Mouse (Mus musculus) kidney, embryonic 14.5 days (tissue): ENCODE measurements around the gene Nmnat2. TPM values are rescaled to one million over a fixed set of nuclear protein-coding genes. Genes with fewer than 3 reads are reported as not detected.
A peak's percentile ranks its signal among the peaks of the same experiment; 100 is the strongest.

Experiments
- ATAC-seq: fragments of 200-750 bp; cut with Nextera tagmentation; 2 replicates; pipeline ENCODE4 v1.8.0; 2017; ENCODE audit warnings: moderate number of reproducible peaks, mild to moderate bottlenecking, moderate TSS enrichment, moderate library complexity; ENCODE audit not compliant: low FRiP score, low TSS enrichment
- H3K27ac ChIP-seq: fragments of 300-500 bp; sonication (generic); 2 replicates; pipeline ENCODE4 v1.5.1; 2014; ENCODE audit warnings: low read depth, mild to moderate bottlenecking, low read length, moderate library complexity, mixed read lengths
- H3K27me3 ChIP-seq: fragments of 300-500 bp; sonication (generic); 2 replicates; pipeline ENCODE4 v1.6.1; 2014; ENCODE audit warnings: mild to moderate bottlenecking, low read length; ENCODE audit not compliant: control insufficient read depth, insufficient read depth
- H3K36me3 ChIP-seq: fragments of 300-500 bp; sonication (generic); 2 replicates; pipeline ENCODE4 v1.6.1; 2014; ENCODE audit warnings: low read length, mixed read lengths; ENCODE audit not compliant: control insufficient read depth, insufficient read depth
- H3K4me1 ChIP-seq: fragments of 300-500 bp; sonication (generic); 2 replicates; pipeline ENCODE4 v1.6.1; 2014; ENCODE audit warnings: low read length, mixed read lengths; ENCODE audit not compliant: control insufficient read depth, insufficient read depth
- H3K4me2 ChIP-seq: fragments of 300-500 bp; sonication (generic); replicated peaks from 2 replicates; pipeline ENCODE4 v1.6.1; 2014; ENCODE audit warnings: low read depth, mild to moderate bottlenecking, low read length
- H3K4me3 ChIP-seq: fragments of 300-500 bp; sonication (generic); 2 replicates; pipeline ENCODE4 v1.5.1; 2014; ENCODE audit warnings: mild to moderate bottlenecking, low read length
- H3K9ac ChIP-seq: fragments of 300-500 bp; sonication (generic); 2 replicates; pipeline ENCODE4 v1.6.1; 2014; ENCODE audit warnings: low read depth, mild to moderate bottlenecking, low read length, moderate library complexity
- H3K9me3 ChIP-seq: fragments of 300-500 bp; sonication (generic); 2 replicates; pipeline ENCODE4 v1.6.1; 2016; ENCODE audit warnings: low read length; ENCODE audit not compliant: control insufficient read depth
- WGBS: fragments of 180-500 bp; shearing (Covaris S2); extraction: QIAGEN DNeasy Blood & Tissue Kit; methylation state at CpG from one replicate; pipeline ENCODE4 v1.1.7; 2014; 5-methylcytosine and 5-hydroxymethylcytosine counted together
- polyA plus RNA-seq: library from polyadenylated mRNA; unstranded; fragments of >200 nt; fragmentation: Nextera tagmentation; extraction: Ambion mirVana; gene quantifications from 2 replicates; pipeline ENCODE4 v1.2.1, GENCODE M21; 2014

The Nmnat2 gene
- polyA plus RNA-seq, 1 experiment from 2014 or later: 0.79 TPM

DNA sequence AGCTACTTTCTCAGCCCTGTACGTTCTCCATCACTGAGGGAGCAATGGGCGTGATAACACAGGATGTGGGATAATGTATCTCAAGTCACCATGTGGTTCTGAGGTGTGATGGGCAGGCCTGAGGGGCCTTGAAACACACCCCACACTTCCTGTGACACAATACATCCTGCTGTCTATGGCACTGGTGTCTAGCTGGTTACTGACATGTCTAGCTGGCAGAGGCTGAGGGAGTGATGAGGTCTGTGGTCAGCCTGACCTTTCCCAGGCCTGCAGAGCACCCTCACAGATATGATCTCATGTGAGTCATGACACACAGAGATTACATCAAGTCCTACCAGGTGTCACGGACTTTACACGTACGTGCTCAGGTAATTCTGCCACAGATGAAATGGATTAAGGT is 130.4 kb downstream of the Nmnat2 start:
- Histone ChIP-seq H3K4me3 (no peak overlapping the region), H3K27me3 (no peaks in the 10 kb centered on the region), H3K9me3 (no peaks in the 10 kb centered on the region), H3K4me1 (no peaks in the 10 kb centered on the region), H3K36me3 (no peaks in the 10 kb centered on the region), H3K27ac (no peak overlapping the region), H3K9ac (no peak overlapping the region), H3K4me2 (no peak overlapping the region)
- ATAC-seq: no peak
- 73% methylated on average over 5 of the region's 5 CpGs for WGBS

- H3K36me3 ChIP-seq: no peaks in the 10 kb centered on the region
- no peaks in the 10 kb centered on the region for H3K9me3 ChIP-seq
- no peak overlapping the region for H3K9ac ChIP-seq
- WGBS: 82% methylated on average over 5 of the region's 5 CpGs
- no peak overlapping the region for H3K4me3 ChIP-seq
- no peak for ATAC-seq
- no peaks in the 10 kb centered on the region for H3K27me3 ChIP-seq
- H3K27ac ChIP-seq: no peak overlapping the region
- H3K4me2 ChIP-seq: no peak overlapping the region
- H3K4me1 ChIP-seq: 0 out of 2 replicates have a peak, but pooled peaks cover 3% of the 10 kb centered on the region
These were observed 133.0 kb downstream of the Nmnat2 start for GRCm38 (mm10) chr1:153087771-153088170.

- 0 out of 2 replicates have a peak, but pooled peaks cover 3% of the 10 kb centered on the region for H3K4me1 ChIP-seq
- 92% methylated on average over 2 of the region's 2 CpGs for WGBS
- no peak overlapping the region for H3K4me2 ChIP-seq
- H3K4me3 ChIP-seq: no peak overlapping the region
- no peak for ATAC-seq
- no peak overlapping the region for H3K27ac ChIP-seq
- no peaks in the 10 kb centered on the region for H3K27me3 ChIP-seq
- no peak overlapping the region for H3K9ac ChIP-seq
- H3K9me3 ChIP-seq: no peaks in the 10 kb centered on the region
- H3K36me3 ChIP-seq: no peaks in the 10 kb centered on the region
These were observed 135.3 kb downstream of the Nmnat2 start for GRCm38 (mm10) chr1:153090081-153090480.

- no peak overlapping the region for H3K9ac ChIP-seq
- H3K4me3 ChIP-seq: no peak overlapping the region
- H3K27me3 ChIP-seq: no peaks in the 10 kb centered on the region
- no peaks in the 10 kb centered on the region for H3K36me3 ChIP-seq
- WGBS: 81% methylated on average over 4 of the region's 4 CpGs
- no peak overlapping the region for H3K27ac ChIP-seq
- no peak overlapping the region for H3K4me2 ChIP-seq
- 0 out of 2 replicates have a peak, but pooled peaks cover 3% of the 10 kb centered on the region for H3K4me1 ChIP-seq
- no peak for ATAC-seq
- no peaks in the 10 kb centered on the region for H3K9me3 ChIP-seq
These were observed 136.0 kb downstream of the Nmnat2 start for GRCm38 (mm10) chr1:153090807-153091206.

DNA sequence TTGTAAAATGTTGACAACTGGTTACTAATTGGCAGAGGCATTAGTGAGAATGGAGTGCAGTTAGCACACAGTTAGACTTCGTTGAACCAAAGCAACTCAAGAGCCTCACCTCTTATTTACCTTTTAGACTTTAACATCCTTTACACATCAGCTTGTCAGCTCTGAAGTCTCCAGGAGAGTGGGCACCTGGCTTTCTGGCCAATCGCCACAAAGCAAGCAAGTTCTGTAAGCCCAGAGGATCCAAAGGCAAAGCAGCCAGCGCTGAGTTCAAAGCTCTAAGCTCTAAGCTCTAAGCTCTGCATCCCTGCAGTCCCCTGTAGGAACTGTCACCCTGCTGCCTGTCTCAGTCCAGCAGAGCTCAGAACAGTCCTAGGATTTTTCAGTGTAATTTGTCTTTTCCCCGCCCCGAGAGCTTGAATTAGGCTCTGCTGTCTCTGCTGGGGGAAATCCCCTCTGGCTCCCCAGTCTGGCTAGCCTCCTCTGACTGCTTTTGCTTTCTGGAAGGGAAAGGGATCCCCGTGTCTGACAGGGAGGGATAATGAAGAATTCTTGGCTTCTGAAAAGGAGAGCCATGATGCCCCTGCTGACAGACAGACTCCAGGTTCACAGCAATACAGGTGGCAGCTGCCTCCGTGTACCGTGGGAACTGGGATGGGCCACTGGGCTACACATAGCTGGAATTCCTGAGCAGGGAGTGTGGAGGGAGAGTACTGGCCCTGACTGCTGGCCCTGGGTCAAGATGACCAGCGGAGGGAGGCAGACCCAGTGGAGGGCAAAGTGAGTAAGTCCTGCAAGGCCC is 136.8 kb downstream of the Nmnat2 start:
- Histone ChIP-seq H3K27ac (peak overlapping the region; percentile 73; the same call in 1 of the 2 replicates), H3K36me3 (no peaks in the 10 kb centered on the region), H3K4me1 (0 out of 2 replicates have a peak, but pooled peaks cover 3% of the 10 kb centered on the region), H3K4me2 (no peak overlapping the region), H3K27me3 (no peaks in the 10 kb centered on the region), H3K9ac (no peak overlapping the region), H3K4me3 (no peak overlapping the region), H3K9me3 (no peaks in the 10 kb centered on the region)
- 31% methylated on average over 9 of the region's 9 CpGs for WGBS
- peak; percentile 65 for ATAC-seq

- H3K27me3 ChIP-seq: no peaks in the 10 kb centered on the region
- 61% methylated on average over 5 of the region's 5 CpGs for WGBS
- H3K27ac ChIP-seq: no peak overlapping the region
- peak; percentile 26; the same call in 1 of the 2 replicates for ATAC-seq
- no peaks in the 10 kb centered on the region for H3K9me3 ChIP-seq
- H3K4me1 ChIP-seq: 0 out of 2 replicates have a peak, but pooled peaks cover 3% of the 10 kb centered on the region
- no peak overlapping the region for H3K9ac ChIP-seq
- H3K4me2 ChIP-seq: no peak overlapping the region
- H3K36me3 ChIP-seq: no peaks in the 10 kb centered on the region
- H3K4me3 ChIP-seq: no peak overlapping the region
These were observed 137.6 kb downstream of the Nmnat2 start for GRCm38 (mm10) chr1:153092237-153092975.

GRCm38 (mm10) chr1:153093172-153093571 is 138.4 kb downstream of the Nmnat2 start:
- H3K4me1 ChIP-seq: 0 out of 2 replicates have a peak, but pooled peaks cover 3% of the 10 kb centered on the region
- H3K9me3 ChIP-seq: no peaks in the 10 kb centered on the region
- 69% methylated on average over 5 of the region's 5 CpGs for WGBS
- no peak overlapping the region for H3K9ac ChIP-seq
- no peak overlapping the region for H3K27ac ChIP-seq
- H3K4me2 ChIP-seq: no peak overlapping the region
- no peaks in the 10 kb centered on the region for H3K27me3 ChIP-seq
- no peaks in the 10 kb centered on the region for H3K36me3 ChIP-seq
- ATAC-seq: no peak
- H3K4me3 ChIP-seq: no peak overlapping the region

DNA sequence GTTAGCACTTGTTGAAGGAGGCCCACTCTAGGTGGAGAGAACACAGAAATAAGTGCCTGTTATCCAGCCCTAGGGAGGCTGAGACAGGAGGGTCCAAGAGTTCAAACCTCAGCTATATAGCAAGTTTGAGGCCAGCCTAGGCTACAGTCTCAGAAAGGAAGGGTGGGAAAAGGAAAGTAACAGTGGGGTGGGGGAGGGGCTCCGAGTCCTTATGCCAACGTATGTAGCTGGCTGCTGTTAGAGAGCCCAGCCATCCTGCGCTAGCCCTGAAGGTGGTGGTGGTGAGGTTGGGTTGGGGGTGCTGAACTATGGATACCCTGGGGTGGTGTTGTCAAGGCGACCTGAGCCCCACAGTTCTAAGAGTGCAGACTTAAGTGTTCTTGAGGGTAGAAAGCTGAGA is 138.8 kb downstream of the Nmnat2 start:
- Histone ChIP-seq H3K36me3 (no peaks in the 10 kb centered on the region), H3K4me1 (0 out of 2 replicates have a peak, but pooled peaks cover 3% of the 10 kb centered on the region), H3K27ac (no peak overlapping the region), H3K9ac (no peak overlapping the region), H3K4me3 (no peak overlapping the region), H3K9me3 (no peaks in the 10 kb centered on the region), H3K4me2 (no peak overlapping the region), H3K27me3 (no peaks in the 10 kb centered on the region)
- WGBS: 62% methylated on average over 4 of the region's 4 CpGs
- no peak for ATAC-seq
